Mouse (Mus musculus) stomach, embryonic 16.5 days (tissue): Measurements from ENCODE around the gene Il6st. TPM values are rescaled to one million over a fixed set of nuclear protein-coding genes. Genes with fewer than 3 reads are reported as not detected.

Experiments used
- ATAC-seq: fragments of 200-750 bp; cut with Nextera tagmentation; 2 replicates; pipeline ENCODE4 v1.8.0; 2017; ENCODE audit warnings: moderate number of reproducible peaks, moderate TSS enrichment; ENCODE audit not compliant: insufficient read depth, low FRiP score
- H3K27ac ChIP-seq: fragments of 300-500 bp; sonication (generic); 2 replicates; pipeline ENCODE4 v1.5.1; 2014; ENCODE audit warnings: low read length
- H3K27me3 ChIP-seq: fragments of 300-500 bp; sonication (generic); 2 replicates; pipeline ENCODE4 v1.6.1; 2014; ENCODE audit warnings: low read length, control low read depth, mixed read lengths; ENCODE audit not compliant: control insufficient read depth, insufficient read depth
- H3K36me3 ChIP-seq: fragments of 300-500 bp; sonication (generic); 2 replicates; pipeline ENCODE4 v1.6.1; 2014; ENCODE audit warnings: low read length; ENCODE audit not compliant: control insufficient read depth, insufficient read depth
- H3K4me1 ChIP-seq: fragments of 300-500 bp; sonication (generic); 2 replicates; pipeline ENCODE4 v1.6.1; 2014; ENCODE audit warnings: low read length, control low read depth, mixed read lengths; ENCODE audit not compliant: control insufficient read depth, insufficient read depth
- H3K4me2 ChIP-seq: fragments of 300-500 bp; sonication (generic); 2 replicates; pipeline ENCODE4 v1.6.1; 2014; ENCODE audit warnings: low read depth, low read length, mixed read lengths
- H3K4me3 ChIP-seq: fragments of 300-500 bp; sonication (generic); replicated peaks from 2 replicates; pipeline ENCODE4 v1.5.1; 2014; ENCODE audit warnings: mild to moderate bottlenecking, low read length
- H3K9ac ChIP-seq: fragments of 300-500 bp; sonication (generic); 2 replicates; pipeline ENCODE4 v1.6.1; 2014; ENCODE audit warnings: low read length
- H3K9me3 ChIP-seq: fragments of 300-500 bp; sonication (generic); replicated peaks from 2 replicates; pipeline ENCODE4 v1.6.1; 2016; ENCODE audit warnings: low read length, control low read depth; ENCODE audit not compliant: control insufficient read depth
- WGBS: fragments of 180-500 bp; shearing (Covaris S2); extraction: QIAGEN DNeasy Blood & Tissue Kit; methylation state at CpG from one replicate; pipeline ENCODE4 v1.1.7; 2014; 5-methylcytosine and 5-hydroxymethylcytosine counted together
- polyA plus RNA-seq: library from polyadenylated mRNA; unstranded; fragments of >200 nt; fragmentation: Nextera tagmentation; extraction: Ambion mirVana; gene quantifications from 2 replicates; pipeline ENCODE4 v1.2.1, GENCODE M21; 2015

Gene Il6st
- polyA plus RNA-seq, 1 experiment from 2014 or later = 51.8 TPM

DNA sequence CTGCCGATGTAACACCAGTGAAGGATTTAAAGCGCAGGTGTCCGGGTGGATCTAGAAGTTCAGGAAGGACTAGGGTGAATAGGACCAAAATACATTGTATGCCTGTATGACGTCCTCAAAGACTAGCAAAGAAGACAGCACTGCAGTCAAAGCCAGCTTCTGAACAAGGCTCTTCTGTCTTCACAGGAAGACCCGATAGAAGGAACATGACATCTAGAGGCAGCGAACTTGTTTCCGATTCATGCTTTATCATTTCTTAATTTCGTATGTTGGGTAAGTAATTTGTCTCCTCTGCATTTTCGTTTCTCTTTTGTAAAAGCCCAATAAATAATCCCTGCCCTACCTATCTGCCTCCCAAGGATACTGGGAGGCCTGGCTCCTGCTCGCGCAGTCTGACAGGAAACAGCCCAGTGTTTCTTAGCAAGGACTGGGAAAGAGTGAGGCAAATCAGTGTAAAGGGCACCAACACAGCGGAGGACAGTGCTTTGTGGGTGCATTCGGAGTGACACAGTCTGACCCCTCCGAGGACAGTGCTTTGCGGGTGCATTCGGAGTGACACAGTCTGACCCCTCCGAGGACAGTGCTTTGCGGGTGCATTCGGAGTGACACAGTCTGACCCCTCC is 8.6 kb downstream of the Il6st start:
- peaks cover 11% of the 10 kb centered on the region for H3K36me3 ChIP-seq
- 0 out of 2 replicates have a peak, but pooled peaks cover 4% of the 10 kb centered on the region for H3K4me1 ChIP-seq
- ATAC-seq = no peak
- no peaks in the 10 kb centered on the region for H3K9me3 ChIP-seq
- no peaks in the 10 kb centered on the region for H3K27me3 ChIP-seq
- 83% methylated on average over 16 of the region's 19 CpGs for WGBS
- H3K4me2 ChIP-seq = no peak overlapping the region
- no peak overlapping the region for H3K27ac ChIP-seq
- H3K4me3 ChIP-seq = no peak overlapping the region
- H3K9ac ChIP-seq = no peak overlapping the region

DNA sequence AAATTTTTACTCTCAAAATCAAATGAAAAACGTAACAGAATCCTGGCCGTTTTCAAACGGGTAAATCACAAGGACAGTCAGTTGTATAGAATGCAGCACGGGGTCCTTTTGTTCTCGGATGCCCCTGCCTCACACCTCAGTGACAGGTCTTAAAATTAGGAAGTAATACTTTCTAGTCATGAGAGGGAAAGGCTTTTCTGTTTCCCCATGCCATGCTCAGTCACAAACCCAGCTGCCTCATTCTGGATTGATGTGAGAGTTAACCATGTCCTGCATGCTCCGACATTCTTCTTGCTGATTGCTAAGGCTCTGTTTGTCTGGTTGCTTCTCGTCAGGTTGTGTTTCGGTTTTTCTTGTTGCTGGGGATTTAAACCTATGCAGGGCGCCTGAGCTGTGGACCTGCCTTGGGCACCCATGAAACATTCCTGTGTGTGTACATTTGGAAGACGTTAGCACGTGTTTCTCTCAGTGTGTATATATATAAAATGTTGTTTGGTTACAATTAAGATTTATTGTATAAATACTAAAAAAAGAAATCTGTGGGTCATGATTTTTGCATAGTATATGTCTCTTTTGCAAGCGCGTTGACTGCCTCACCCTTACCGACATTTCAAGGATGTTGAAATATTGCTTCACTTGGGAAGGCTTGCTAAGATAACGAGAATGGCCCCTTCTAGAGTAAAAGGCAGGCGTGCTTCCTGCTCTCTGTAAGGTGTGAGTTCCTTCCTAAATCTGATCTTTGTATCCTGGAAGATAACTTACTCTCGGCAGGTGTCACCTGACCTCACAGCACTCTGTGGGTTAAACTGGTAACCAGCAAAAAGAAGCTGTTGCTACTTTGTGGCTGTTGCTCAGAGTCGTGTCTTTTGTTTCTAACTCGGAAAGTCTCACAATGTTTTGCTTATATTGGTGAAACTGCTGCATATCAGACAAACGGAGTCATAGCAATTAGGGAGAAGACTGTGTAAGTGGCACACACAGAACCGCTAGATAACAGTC is 10.2 kb downstream of the Il6st start:
- no peaks in the 10 kb centered on the region for H3K27me3 ChIP-seq
- H3K4me2 ChIP-seq = no peak overlapping the region
- no peak overlapping the region for H3K9ac ChIP-seq
- H3K4me3 ChIP-seq = no peak overlapping the region
- H3K9me3 ChIP-seq = no peaks in the 10 kb centered on the region
- peaks cover 13% of the 10 kb centered on the region for H3K36me3 ChIP-seq
- no peak for ATAC-seq
- no peak overlapping the region for H3K27ac ChIP-seq
- 60% methylated on average over 21 of the region's 21 CpGs for WGBS
- 0 out of 2 replicates have a peak, but pooled peaks cover 4% of the 10 kb centered on the region for H3K4me1 ChIP-seq

DNA sequence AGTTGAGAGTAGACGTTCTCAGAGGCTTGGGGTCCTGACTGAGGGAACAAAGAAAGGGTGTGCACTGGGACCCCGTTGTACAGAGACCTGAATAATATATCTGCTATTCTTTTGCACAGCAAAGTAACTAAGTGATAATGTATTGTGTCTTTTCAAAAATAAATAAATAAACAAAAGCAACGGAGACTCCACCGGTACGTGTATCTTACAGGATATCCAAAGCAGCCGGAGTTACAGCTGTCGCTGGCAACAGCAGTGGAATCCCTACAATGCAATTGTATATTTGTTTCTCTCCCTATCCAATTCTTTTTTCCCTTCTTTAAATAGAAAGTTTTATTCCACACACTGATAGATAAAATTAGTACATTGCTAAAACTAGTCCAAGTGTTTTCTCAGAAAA is 15.2 kb downstream of the Il6st start:
- no peaks in the 10 kb centered on the region for H3K9me3 ChIP-seq
- H3K4me1 ChIP-seq = no peaks in the 10 kb centered on the region
- no peak for ATAC-seq
- 79% methylated on average over 7 of the region's 7 CpGs for WGBS
- H3K36me3 ChIP-seq = peaks cover 16% of the 10 kb centered on the region
- no peaks in the 10 kb centered on the region for H3K27me3 ChIP-seq
- H3K4me2 ChIP-seq = no peak overlapping the region
- H3K4me3 ChIP-seq = no peak overlapping the region
- H3K9ac ChIP-seq = no peak overlapping the region
- H3K27ac ChIP-seq = no peak overlapping the region

DNA sequence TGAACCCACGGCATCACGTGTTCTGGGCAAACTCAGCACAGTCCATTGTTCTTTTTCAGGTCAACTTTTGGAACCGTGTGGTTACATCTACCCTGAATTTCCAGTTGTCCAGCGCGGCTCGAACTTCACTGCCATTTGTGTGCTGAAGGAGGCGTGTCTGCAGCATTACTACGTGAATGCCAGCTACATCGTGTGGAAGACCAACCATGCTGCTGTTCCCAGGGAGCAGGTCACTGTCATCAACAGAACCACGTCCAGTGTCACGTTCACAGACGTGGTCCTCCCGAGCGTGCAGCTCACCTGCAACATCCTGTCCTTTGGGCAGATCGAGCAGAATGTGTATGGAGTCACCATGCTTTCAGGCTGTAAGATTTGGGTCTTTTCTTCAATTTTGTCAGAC is 16.1 kb downstream of the Il6st start:
- WGBS = 87% methylated on average over 15 of the region's 15 CpGs
- Histone ChIP-seq H3K36me3 (peaks cover 21% of the 10 kb centered on the region), H3K4me3 (no peak overlapping the region)

DNA sequence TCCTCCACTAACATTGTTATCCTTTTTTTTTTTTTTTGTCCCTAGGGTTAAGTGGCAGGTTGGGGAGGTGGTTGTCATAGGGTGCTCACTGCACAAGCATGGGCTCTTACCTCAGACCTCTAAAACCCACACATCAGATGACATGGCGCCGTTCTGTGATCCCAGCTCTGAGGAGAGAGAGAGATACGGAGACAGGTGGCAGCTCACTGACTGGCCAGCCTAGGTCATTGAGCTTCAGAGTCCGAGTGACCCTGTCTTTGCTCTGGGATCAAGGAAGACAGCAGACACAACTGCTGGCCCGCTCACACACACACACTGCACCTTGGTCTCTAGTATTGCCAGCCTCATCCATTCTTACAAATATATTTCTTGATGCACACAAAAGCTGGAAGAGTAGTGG is 18.7 kb downstream of the Il6st start:
- ATAC-seq = no peak
- no peaks in the 10 kb centered on the region for H3K9me3 ChIP-seq
- no peak overlapping the region for H3K4me3 ChIP-seq
- no peaks in the 10 kb centered on the region for H3K4me1 ChIP-seq
- no peaks in the 10 kb centered on the region for H3K27me3 ChIP-seq
- H3K4me2 ChIP-seq = no peak overlapping the region
- H3K36me3 ChIP-seq = peaks cover 24% of the 10 kb centered on the region; the same call in 1 of the 2 replicates
- WGBS = 91% methylated on average over 5 of the region's 5 CpGs
- no peak overlapping the region for H3K27ac ChIP-seq
- no peak overlapping the region for H3K9ac ChIP-seq

More for the DNA sequence above, 16.1 kb downstream of the Il6st start:
- H3K27me3 ChIP-seq = no peaks in the 10 kb centered on the region
- no peak overlapping the region for H3K4me2 ChIP-seq
- no peak for ATAC-seq
- no peak overlapping the region for H3K9ac ChIP-seq
- no peaks in the 10 kb centered on the region for H3K4me1 ChIP-seq
- no peak overlapping the region for H3K27ac ChIP-seq
- no peaks in the 10 kb centered on the region for H3K9me3 ChIP-seq

DNA sequence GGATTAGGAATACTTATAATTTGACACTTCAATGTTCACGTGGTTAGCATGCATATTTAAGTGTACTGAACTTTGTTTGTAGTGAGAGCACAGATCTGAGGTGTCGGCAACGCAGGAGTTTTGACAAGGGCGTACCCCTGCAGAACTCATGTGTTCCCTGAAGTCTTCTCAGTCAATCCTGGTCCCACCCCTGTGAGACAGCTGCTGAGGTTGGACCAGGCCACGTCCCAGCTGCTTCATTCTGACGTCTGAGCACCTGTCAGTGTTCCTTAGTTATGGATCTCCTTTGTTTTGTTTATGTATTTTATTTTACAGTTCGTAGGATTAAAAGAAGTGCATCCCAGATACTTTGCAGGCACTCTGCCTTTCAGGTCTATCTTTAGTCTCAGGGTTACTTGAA is 19.1 kb downstream of the Il6st start:
- Histone ChIP-seq H3K9me3 (no peaks in the 10 kb centered on the region), H3K36me3 (peaks cover 22% of the 10 kb centered on the region; the same call in 1 of the 2 replicates), H3K27me3 (no peaks in the 10 kb centered on the region), H3K4me2 (no peak overlapping the region), H3K4me3 (no peak overlapping the region), H3K9ac (no peak overlapping the region), H3K27ac (no peak overlapping the region), H3K4me1 (no peaks in the 10 kb centered on the region)
- no peak for ATAC-seq
- WGBS = 74% methylated on average over 7 of the region's 7 CpGs

DNA sequence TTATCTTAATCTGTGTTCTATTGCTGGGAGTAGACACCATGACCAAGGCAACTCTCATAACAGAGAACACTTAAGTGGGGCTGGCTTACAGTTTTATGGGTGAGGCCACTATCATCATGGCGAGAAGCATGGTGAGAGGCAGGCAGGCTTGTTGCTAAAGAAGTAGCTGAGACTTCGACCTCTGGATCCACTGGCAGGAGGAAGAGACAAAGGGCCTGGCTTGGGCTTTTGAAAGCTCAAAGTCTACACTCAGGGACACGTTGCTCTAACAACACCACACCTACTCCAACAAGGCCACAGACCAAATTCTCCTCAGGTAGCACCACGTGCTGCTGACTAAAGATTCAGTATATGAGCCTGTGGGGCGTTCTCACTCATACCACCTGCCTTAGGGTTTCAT is 22.4 kb downstream of the Il6st start:
- Histone ChIP-seq H3K9ac (no peak overlapping the region), H3K4me3 (no peak overlapping the region), H3K4me2 (no peak overlapping the region), H3K36me3 (peaks cover 26% of the 10 kb centered on the region; the same call in 1 of the 2 replicates), H3K9me3 (no peaks in the 10 kb centered on the region), H3K4me1 (no peaks in the 10 kb centered on the region), H3K27me3 (no peaks in the 10 kb centered on the region), H3K27ac (no peak overlapping the region)
- ATAC-seq = no peak
- 98% methylated on average over 5 of the region's 5 CpGs for WGBS

DNA sequence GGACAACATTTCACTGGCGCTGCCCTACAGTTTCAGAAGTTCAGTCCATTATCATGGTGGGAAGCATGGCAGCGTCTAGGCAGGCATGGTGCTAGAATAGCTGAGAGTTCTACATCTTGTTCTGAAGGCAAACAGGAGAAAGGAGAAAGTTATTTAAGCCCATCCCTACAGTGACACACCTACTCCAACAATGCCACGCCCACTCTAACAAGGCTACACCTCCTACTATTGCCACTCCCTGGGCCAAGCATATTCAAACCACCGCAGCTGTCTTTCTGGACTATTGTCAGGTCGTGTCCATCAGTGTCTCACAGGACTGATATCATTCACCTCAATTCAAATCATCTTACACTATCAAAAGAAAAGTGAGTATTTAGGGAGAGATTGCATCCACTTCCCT is 22.8 kb downstream of the Il6st start:
- 94% methylated on average over 5 of the region's 5 CpGs for WGBS
- H3K9ac ChIP-seq = no peak overlapping the region
- H3K27me3 ChIP-seq = no peaks in the 10 kb centered on the region
- no peaks in the 10 kb centered on the region for H3K4me1 ChIP-seq
- H3K36me3 ChIP-seq = peaks cover 26% of the 10 kb centered on the region; the same call in 1 of the 2 replicates
- no peak overlapping the region for H3K4me2 ChIP-seq
- H3K4me3 ChIP-seq = no peak overlapping the region
- H3K9me3 ChIP-seq = no peaks in the 10 kb centered on the region
- H3K27ac ChIP-seq = no peak overlapping the region
- ATAC-seq = no peak

DNA sequence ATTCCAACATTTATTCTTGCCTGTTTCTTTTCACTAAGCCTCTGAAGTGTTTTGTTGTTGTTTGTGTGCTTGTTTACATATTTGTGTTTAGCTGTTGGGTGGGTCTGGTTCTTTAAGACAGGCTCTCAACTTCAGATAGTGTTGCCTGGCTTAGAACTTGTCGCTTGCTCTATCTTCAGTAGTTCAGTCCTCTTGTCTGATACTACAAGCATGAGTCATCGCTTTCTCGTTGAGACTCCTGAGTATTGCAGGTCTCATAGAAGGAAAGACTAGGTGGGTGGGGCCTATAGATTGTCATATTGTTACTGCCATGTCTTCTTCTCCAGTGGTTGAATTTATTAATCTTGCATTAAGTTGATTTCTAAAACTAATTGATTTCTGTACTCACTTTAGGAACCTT is 26.2 kb downstream of the Il6st start:
- H3K36me3 ChIP-seq = peaks cover 19% of the 10 kb centered on the region
- no peak for ATAC-seq

More for the DNA sequence above, 26.2 kb downstream of the Il6st start:
- H3K9ac ChIP-seq = no peak overlapping the region
- H3K27ac ChIP-seq = no peak overlapping the region
- H3K9me3 ChIP-seq = no peaks in the 10 kb centered on the region
- no peaks in the 10 kb centered on the region for H3K27me3 ChIP-seq
- no peaks in the 10 kb centered on the region for H3K4me1 ChIP-seq
- H3K4me2 ChIP-seq = no peak overlapping the region
- H3K4me3 ChIP-seq = no peak overlapping the region
- 80% methylated on average over 3 of the region's 3 CpGs for WGBS
